Mouse (Mus musculus) spleen, postnatal 14 days (tissue): Measurements from ENCODE around the gene Adra2b.
A peak's percentile ranks its signal among the peaks of the same experiment; 100 is the strongest.

ENCODE experiments used
- DNase-seq, 2 experiments: peaks; one replicate each; pipeline ENCODE4 v3.0.0; 2021 to 2022; ENCODE audit warnings: low spot score in 2 of 2

Gene Adra2b

GRCm38 (mm10) chr2:127338833-127339232 lies 24.2 kb upstream of the Adra2b start:
- DNase-seq, result no peak

GRCm38 (mm10) chr2:127339262-127339661 lies 23.7 kb upstream of the Adra2b start:
- DNase-seq, result no peak

- DNase-seq, result peak; percentile 42 to 68
Observed at GRCm38 (mm10) chr2:127341159-127341558, 21.8 kb upstream of the Adra2b start.

- no peak for DNase-seq
Observed at GRCm38 (mm10) chr2:127346334-127346733, 16.7 kb upstream of the Adra2b start.

GRCm38 (mm10) chr2:127347147-127347985 lies 15.6 kb upstream of the Adra2b start:
- no peak for DNase-seq

GRCm38 (mm10) chr2:127353881-127354280 lies 9.1 kb upstream of the Adra2b start:
- DNase-seq, result no peak

- DNase-seq, result no peak
Observed at GRCm38 (mm10) chr2:127363282-127363652, 259 bp downstream of the Adra2b start.

- no peak for DNase-seq
Observed at GRCm38 (mm10) chr2:127363696-127364095, 688 bp downstream of the Adra2b start.

GRCm38 (mm10) chr2:127364452-127364851 lies 1.4 kb downstream of the Adra2b start:
- no peak for DNase-seq

- no peak for DNase-seq
Observed at GRCm38 (mm10) chr2:127367126-127367820, 4.3 kb downstream of the Adra2b start.

- DNase-seq, result no peak
Observed at GRCm38 (mm10) chr2:127369703-127370376, 6.8 kb downstream of the Adra2b start.

GRCm38 (mm10) chr2:127370561-127371483 lies 7.8 kb downstream of the Adra2b start:
- DNase-seq, result no peak

- no peak for DNase-seq
Observed at GRCm38 (mm10) chr2:127371484-127371861, 8.5 kb downstream of the Adra2b start.

GRCm38 (mm10) chr2:127372082-127372481 lies 9.1 kb downstream of the Adra2b start:
- no peak for DNase-seq

- no peak for DNase-seq
Observed at GRCm38 (mm10) chr2:127374131-127374530, 11.1 kb downstream of the Adra2b start.

- DNase-seq, result no peak
Observed at GRCm38 (mm10) chr2:127375087-127375486, 12.1 kb downstream of the Adra2b start.

GRCm38 (mm10) chr2:127375759-127376341 lies 12.8 kb downstream of the Adra2b start:
- DNase-seq, result no peak

GRCm38 (mm10) chr2:127376423-127377051 lies 13.5 kb downstream of the Adra2b start:
- DNase-seq, result no peak

GRCm38 (mm10) chr2:127377942-127378610 lies 15.1 kb downstream of the Adra2b start:
- no peak for DNase-seq

GRCm38 (mm10) chr2:127378611-127378990 lies 15.6 kb downstream of the Adra2b start:
- no peak for DNase-seq
